Mouse (Mus musculus) midbrain, embryonic 13.5 days (tissue): ENCODE measurements around the gene Zan. TPM values are rescaled to one million over a fixed set of nuclear protein-coding genes. Genes with fewer than 3 reads are reported as not detected.

Experiments used
- ATAC-seq: fragments of 200-750 bp; cut with Nextera tagmentation; 2 replicates; pipeline ENCODE4 v1.8.0; 2017; ENCODE audit warnings: mild to moderate bottlenecking, moderate TSS enrichment, moderate library complexity
- H3K27ac ChIP-seq: fragments of 300-500 bp; sonication (generic); 2 replicates; pipeline ENCODE4 v1.5.1; 2015; ENCODE audit warnings: inconsistent platforms, mild to moderate bottlenecking, moderate library complexity
- H3K27me3 ChIP-seq: fragments of 300-500 bp; sonication (generic); 2 replicates; pipeline ENCODE4 v1.6.1; 2015; ENCODE audit warnings: mild to moderate bottlenecking, inconsistent platforms
- H3K36me3 ChIP-seq: fragments of 300-500 bp; sonication (generic); 2 replicates; pipeline ENCODE4 v1.6.1; 2015; ENCODE audit warnings: mild to moderate bottlenecking, inconsistent platforms
- H3K4me1 ChIP-seq: fragments of 300-500 bp; sonication (generic); replicated peaks from 2 replicates; pipeline ENCODE4 v1.6.1; 2015; ENCODE audit warnings: inconsistent platforms
- H3K4me2 ChIP-seq: fragments of 300-500 bp; sonication (generic); replicated peaks from 2 replicates; pipeline ENCODE4 v1.6.1; 2015; ENCODE audit warnings: moderate library complexity, mild to moderate bottlenecking, inconsistent platforms
- H3K4me3 ChIP-seq: fragments of 300-500 bp; sonication (generic); replicated peaks from 2 replicates; pipeline ENCODE4 v1.5.1; 2015; ENCODE audit warnings: mild to moderate bottlenecking, inconsistent platforms
- H3K9ac ChIP-seq: fragments of 300-500 bp; sonication (generic); replicated peaks from 2 replicates; pipeline ENCODE4 v1.6.1; 2015; ENCODE audit warnings: mild to moderate bottlenecking, inconsistent platforms
- H3K9me3 ChIP-seq: fragments of 300-500 bp; sonication (generic); 2 replicates; pipeline ENCODE4 v1.6.1; 2016; ENCODE audit warnings: mild to moderate bottlenecking, inconsistent platforms
- WGBS: fragments of 180-500 bp; shearing (Covaris S2); methylation state at CpG from one replicate; pipeline ENCODE4 v1.1.7; 2015; 5-methylcytosine and 5-hydroxymethylcytosine counted together
- polyA plus RNA-seq: library from polyadenylated mRNA; unstranded; fragments of >200 nt; fragmentation: Nextera tagmentation; extraction: Ambion mirVana; gene quantifications from 2 replicates; pipeline ENCODE4 v1.2.1, GENCODE M21; 2015

Zan gene
- polyA plus RNA-seq, 1 experiment from 2014 or later = 0.08 TPM

- H3K4me2 ChIP-seq = no peak overlapping the region
- H3K4me1 ChIP-seq = peaks cover under 1% of the 10 kb centered on the region; the same call in 1 of the 2 replicates
- 71% methylated on average over 4 of the region's 4 CpGs for WGBS
- no peak overlapping the region for H3K4me3 ChIP-seq
- H3K36me3 ChIP-seq = no peaks in the 10 kb centered on the region
- ATAC-seq = no peak
- no peak overlapping the region for H3K9ac ChIP-seq
- H3K9me3 ChIP-seq = no peaks in the 10 kb centered on the region
- no peaks in the 10 kb centered on the region for H3K27me3 ChIP-seq
- no peak overlapping the region for H3K27ac ChIP-seq
These were observed 14.7 kb upstream of the Zan start for GRCm38 (mm10) chr5:137491559-137491958.

GRCm38 (mm10) chr5:137487616-137488015, 10.8 kb upstream of the Zan start:
- no peak overlapping the region for H3K4me3 ChIP-seq
- ATAC-seq = no peak
- peaks cover 12% of the 10 kb centered on the region; the same call in 1 of the 2 replicates for H3K27me3 ChIP-seq
- no peaks in the 10 kb centered on the region for H3K9me3 ChIP-seq
- H3K9ac ChIP-seq = no peak overlapping the region
- H3K4me2 ChIP-seq = no peak overlapping the region
- no peaks in the 10 kb centered on the region for H3K36me3 ChIP-seq
- WGBS = 88% methylated on average over 7 of the region's 7 CpGs
- no peak overlapping the region for H3K27ac ChIP-seq
- H3K4me1 ChIP-seq = peaks cover 16% of the 10 kb centered on the region

- H3K27me3 ChIP-seq = peaks cover 12% of the 10 kb centered on the region; the same call in 1 of the 2 replicates
- H3K4me2 ChIP-seq = peak overlapping the region; percentile 55
- H3K9me3 ChIP-seq = no peaks in the 10 kb centered on the region
- 0 out of 2 replicates have a peak, but pooled peaks have one; percentile 9 for ATAC-seq
- under 1% methylated on average over 15 of the region's 17 CpGs for WGBS
- H3K4me1 ChIP-seq = peaks cover 16% of the 10 kb centered on the region
- H3K9ac ChIP-seq = peak overlapping the region; percentile 51; the same call in 1 of the 2 replicates
- peak overlapping the region; percentile 23 for H3K4me3 ChIP-seq
- H3K27ac ChIP-seq = no peak overlapping the region
- no peaks in the 10 kb centered on the region for H3K36me3 ChIP-seq
These were observed 8.9 kb upstream of the Zan start for GRCm38 (mm10) chr5:137485851-137486155.

GRCm38 (mm10) chr5:137485071-137485850, 8.4 kb upstream of the Zan start:
- Histone ChIP-seq H3K27ac (no peak overlapping the region), H3K36me3 (no peaks in the 10 kb centered on the region), H3K4me3 (peak overlapping the region; percentile 23), H3K4me1 (peaks cover 16% of the 10 kb centered on the region), H3K9me3 (no peaks in the 10 kb centered on the region), H3K27me3 (peaks cover 12% of the 10 kb centered on the region; the same call in 1 of the 2 replicates), H3K9ac (peak overlapping the region; percentile 51; the same call in 1 of the 2 replicates), H3K4me2 (peak overlapping the region; percentile 55)
- ATAC-seq = no peak
- WGBS = 4% methylated on average over 30 of the region's 30 CpGs

- Histone ChIP-seq H3K4me2 (no peak overlapping the region), H3K27me3 (peaks cover 12% of the 10 kb centered on the region; the same call in 1 of the 2 replicates), H3K36me3 (no peaks in the 10 kb centered on the region), H3K27ac (no peak overlapping the region), H3K9me3 (no peaks in the 10 kb centered on the region), H3K4me1 (peaks cover 16% of the 10 kb centered on the region), H3K9ac (no peak overlapping the region), H3K4me3 (no peak overlapping the region)
- no peak for ATAC-seq
- 11% methylated on average over 8 of the region's 8 CpGs for WGBS
These were observed 5.0 kb upstream of the Zan start for GRCm38 (mm10) chr5:137481897-137482296.

GRCm38 (mm10) chr5:137481138-137481537, 4.3 kb upstream of the Zan start:
- ATAC-seq = no peak
- Histone ChIP-seq H3K9ac (no peak overlapping the region), H3K27me3 (peaks cover 12% of the 10 kb centered on the region; the same call in 1 of the 2 replicates), H3K4me2 (no peak overlapping the region), H3K4me3 (no peak overlapping the region), H3K9me3 (no peaks in the 10 kb centered on the region), H3K36me3 (no peaks in the 10 kb centered on the region), H3K4me1 (peaks cover 12% of the 10 kb centered on the region), H3K27ac (no peak overlapping the region)

- Histone ChIP-seq H3K4me1 (no peaks in the 10 kb centered on the region), H3K4me3 (no peak overlapping the region), H3K9ac (no peak overlapping the region), H3K4me2 (no peak overlapping the region), H3K27ac (no peak overlapping the region), H3K9me3 (no peaks in the 10 kb centered on the region), H3K36me3 (no peaks in the 10 kb centered on the region), H3K27me3 (no peaks in the 10 kb centered on the region)
- no peak for ATAC-seq
- WGBS = 22% methylated on average over 2 of the region's 2 CpGs
These were observed 2.5 kb downstream of the Zan start for GRCm38 (mm10) chr5:137474351-137474750.

GRCm38 (mm10) chr5:137472252-137472904, 4.5 kb downstream of the Zan start:
- 53% methylated on average over 5 of the region's 5 CpGs for WGBS
- Histone ChIP-seq H3K9me3 (no peaks in the 10 kb centered on the region), H3K4me2 (no peak overlapping the region), H3K9ac (no peak overlapping the region), H3K36me3 (no peaks in the 10 kb centered on the region), H3K4me3 (no peak overlapping the region), H3K4me1 (no peaks in the 10 kb centered on the region), H3K27ac (no peak overlapping the region), H3K27me3 (no peaks in the 10 kb centered on the region)
- no peak for ATAC-seq

- Histone ChIP-seq H3K4me1 (no peaks in the 10 kb centered on the region), H3K9me3 (no peaks in the 10 kb centered on the region), H3K27ac (no peak overlapping the region), H3K36me3 (no peaks in the 10 kb centered on the region), H3K9ac (no peak overlapping the region), H3K27me3 (no peaks in the 10 kb centered on the region), H3K4me3 (no peak overlapping the region), H3K4me2 (no peak overlapping the region)
- 91% methylated on average over 6 of the region's 6 CpGs for WGBS
- no peak for ATAC-seq
These were observed 9.9 kb downstream of the Zan start for GRCm38 (mm10) chr5:137466946-137467345.

GRCm38 (mm10) chr5:137465049-137465448, 11.8 kb downstream of the Zan start:
- H3K27ac ChIP-seq = no peak overlapping the region
- 61% methylated on average over 3 of the region's 3 CpGs for WGBS
- no peak overlapping the region for H3K4me3 ChIP-seq
- H3K9ac ChIP-seq = no peak overlapping the region
- no peaks in the 10 kb centered on the region for H3K27me3 ChIP-seq
- H3K4me1 ChIP-seq = no peaks in the 10 kb centered on the region
- H3K4me2 ChIP-seq = no peak overlapping the region
- H3K36me3 ChIP-seq = no peaks in the 10 kb centered on the region
- no peaks in the 10 kb centered on the region for H3K9me3 ChIP-seq
- ATAC-seq = no peak

GRCm38 (mm10) chr5:137455866-137456591, 20.8 kb downstream of the Zan start:
- no peaks in the 10 kb centered on the region for H3K4me1 ChIP-seq
- H3K4me2 ChIP-seq = no peak overlapping the region
- H3K4me3 ChIP-seq = no peak overlapping the region
- H3K9ac ChIP-seq = no peak overlapping the region
- no peak for ATAC-seq
- no peaks in the 10 kb centered on the region for H3K9me3 ChIP-seq
- H3K36me3 ChIP-seq = no peaks in the 10 kb centered on the region
- H3K27me3 ChIP-seq = no peaks in the 10 kb centered on the region
- H3K27ac ChIP-seq = no peak overlapping the region
- 78% methylated on average over 7 of the region's 7 CpGs for WGBS

GRCm38 (mm10) chr5:137455206-137455605, 21.7 kb downstream of the Zan start:
- H3K9ac ChIP-seq = no peak overlapping the region
- 84% methylated on average over 6 of the region's 6 CpGs for WGBS
- H3K27ac ChIP-seq = no peak overlapping the region
- H3K27me3 ChIP-seq = no peaks in the 10 kb centered on the region
- no peak for ATAC-seq
- no peaks in the 10 kb centered on the region for H3K9me3 ChIP-seq
- H3K4me1 ChIP-seq = no peaks in the 10 kb centered on the region
- H3K4me3 ChIP-seq = no peak overlapping the region
- no peak overlapping the region for H3K4me2 ChIP-seq
- no peaks in the 10 kb centered on the region for H3K36me3 ChIP-seq
